Mouse (Mus musculus): ENCODE results near the gene Acer3.

GRCm38 (mm10) chr7:98190578-98190977 is 130.4 kb downstream of the Acer3 start:
- TF ChIP-seq CTCF (IDR thresholded peaks at IDR 0.05; ENCODE audit: low read depth, low read length) = no peak
- no peak for TF ChIP-seq GATA1 (IDR thresholded peaks at IDR 0.05; ENCODE audit: borderline replicate concordance, low read length)

Measured in G1E (cell line).